Mouse (Mus musculus) adrenal gland, postnatal 10 days (tissue): ENCODE results near the gene Jagn1. TPM values are rescaled to one million over a fixed set of nuclear protein-coding genes. Genes with fewer than 3 reads are reported as not detected.

Experiments
- DNase-seq: peaks from one replicate; pipeline ENCODE4 v3.0.0; 2021; ENCODE audit warnings: mixed read lengths
- microRNA-seq: library from miRNA; unstranded; fragments of <30 nt; microRNA quantifications from one replicate; pipeline ENCODE4 v1.2.0, GENCODE M21; 2021
- total RNA-seq, 2 experiments: library from RNA; stranded (reverse); gene quantifications; 2 replicates each; pipeline ENCODE4 v1.2.3; 2021

The Jagn1 gene
- total RNA-seq, 2 experiments from 2014 or later, result 47.6 to 48.4 TPM

DNA sequence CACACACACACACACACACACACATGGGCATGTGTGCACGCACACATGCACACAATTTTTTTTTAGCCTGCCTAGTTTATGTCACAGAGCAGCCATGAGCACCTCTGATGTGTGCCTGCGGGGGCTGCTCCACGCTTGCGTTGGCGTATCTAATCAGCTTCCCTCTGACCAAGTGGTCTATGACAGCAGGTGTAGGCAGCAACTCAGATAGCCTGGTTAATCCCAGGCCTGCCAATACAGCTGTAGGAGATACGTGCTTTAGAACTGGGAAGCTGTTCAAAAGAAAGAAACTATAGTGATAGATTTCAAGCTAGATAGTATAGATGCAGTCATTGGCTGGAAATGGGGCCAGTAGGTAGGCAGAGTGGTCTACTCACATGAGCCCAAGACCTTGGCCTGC, 31.3 kb downstream of the Jagn1 start:
- DNase-seq, result no peak

DNA sequence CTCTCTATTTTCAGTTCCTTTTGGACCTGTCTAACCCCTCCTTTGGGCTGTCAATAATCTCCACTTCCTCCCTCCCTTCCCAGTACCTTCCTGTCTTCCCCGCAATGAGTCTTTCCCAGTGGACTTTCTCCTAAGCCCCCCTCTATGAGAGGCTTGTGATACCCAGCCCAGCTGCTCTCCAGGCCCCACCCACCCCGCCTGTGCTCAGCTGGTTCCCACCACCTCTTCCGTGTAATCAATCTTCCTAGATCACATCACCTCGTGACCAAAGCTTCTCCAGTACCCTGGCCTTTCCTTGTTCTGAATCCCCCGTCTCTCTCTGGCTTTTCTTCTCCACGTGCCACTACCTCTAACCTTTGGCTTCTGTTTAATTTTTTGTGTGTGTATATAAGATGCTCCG, 35.0 kb downstream of the Jagn1 start:
- DNase-seq, result no peak

- DNase-seq, result peak; percentile 67
Observed at GRCm38 (mm10) chr6:113478906-113479305, 36.5 kb downstream of the Jagn1 start.

- DNase-seq, result peak; percentile 77
Observed at GRCm38 (mm10) chr6:113480555-113481373, 38.4 kb downstream of the Jagn1 start.

DNA sequence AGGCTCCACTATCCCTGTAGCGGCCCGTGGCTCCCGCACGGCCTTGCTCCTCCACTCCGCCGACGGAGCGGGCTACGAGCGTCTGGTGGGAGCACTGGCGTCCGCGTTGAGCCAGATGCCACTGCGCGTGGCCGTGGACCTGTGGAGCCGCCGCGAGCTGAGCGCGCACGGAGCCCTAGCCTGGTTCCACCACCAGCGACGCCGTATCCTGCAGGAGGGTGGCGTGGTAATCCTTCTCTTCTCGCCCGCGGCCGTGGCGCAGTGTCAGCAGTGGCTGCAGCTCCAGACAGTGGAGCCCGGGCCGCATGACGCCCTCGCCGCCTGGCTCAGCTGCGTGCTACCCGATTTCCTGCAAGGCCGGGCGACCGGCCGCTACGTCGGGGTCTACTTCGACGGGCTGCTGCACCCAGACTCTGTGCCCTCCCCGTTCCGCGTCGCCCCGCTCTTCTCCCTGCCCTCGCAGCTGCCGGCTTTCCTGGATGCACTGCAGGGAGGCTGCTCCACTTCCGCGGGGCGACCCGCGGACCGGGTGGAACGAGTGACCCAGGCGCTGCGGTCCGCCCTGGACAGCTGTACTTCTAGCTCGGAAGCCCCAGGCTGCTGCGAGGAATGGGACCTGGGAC, 40.2 kb downstream of the Jagn1 start:
- peak; percentile 49 for DNase-seq

GRCm38 (mm10) chr6:113483100-113483615, 40.8 kb downstream of the Jagn1 start, which contains the start of gene Creld1:
TSS of gene Creld1 (plus strand) at chr6:113483297.
- DNase-seq, result peak; percentile 96

GRCm38 (mm10) chr6:113483729-113484128, 41.4 kb downstream of the Jagn1 start:
- DNase-seq, result peak; percentile 39

DNA sequence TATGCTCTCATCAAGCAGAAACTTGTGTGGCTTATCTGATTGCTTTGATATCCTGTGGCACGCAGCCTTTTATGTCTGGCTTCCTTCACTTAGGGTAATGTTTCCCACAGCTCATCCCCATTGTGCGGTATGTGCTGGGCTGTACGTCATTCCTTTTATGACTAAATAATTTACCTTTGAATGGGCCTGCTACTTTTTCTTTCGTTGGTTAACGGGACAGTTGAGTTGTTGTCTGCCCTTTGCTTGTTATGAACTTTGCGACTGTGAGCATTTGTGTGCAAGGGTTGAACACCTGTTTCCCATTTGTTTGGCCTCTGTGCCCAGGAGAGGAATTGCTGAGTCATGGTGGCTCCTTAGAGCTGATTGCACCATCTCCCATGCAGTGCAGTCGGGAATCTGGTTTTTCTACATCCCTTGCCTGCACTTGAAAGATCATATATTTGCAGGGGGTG, 44.8 kb downstream of the Jagn1 start:
- peak; percentile 24 for DNase-seq

GRCm38 (mm10) chr6:113489410-113489809, 47.0 kb downstream of the Jagn1 start:
- no peak for DNase-seq

DNA sequence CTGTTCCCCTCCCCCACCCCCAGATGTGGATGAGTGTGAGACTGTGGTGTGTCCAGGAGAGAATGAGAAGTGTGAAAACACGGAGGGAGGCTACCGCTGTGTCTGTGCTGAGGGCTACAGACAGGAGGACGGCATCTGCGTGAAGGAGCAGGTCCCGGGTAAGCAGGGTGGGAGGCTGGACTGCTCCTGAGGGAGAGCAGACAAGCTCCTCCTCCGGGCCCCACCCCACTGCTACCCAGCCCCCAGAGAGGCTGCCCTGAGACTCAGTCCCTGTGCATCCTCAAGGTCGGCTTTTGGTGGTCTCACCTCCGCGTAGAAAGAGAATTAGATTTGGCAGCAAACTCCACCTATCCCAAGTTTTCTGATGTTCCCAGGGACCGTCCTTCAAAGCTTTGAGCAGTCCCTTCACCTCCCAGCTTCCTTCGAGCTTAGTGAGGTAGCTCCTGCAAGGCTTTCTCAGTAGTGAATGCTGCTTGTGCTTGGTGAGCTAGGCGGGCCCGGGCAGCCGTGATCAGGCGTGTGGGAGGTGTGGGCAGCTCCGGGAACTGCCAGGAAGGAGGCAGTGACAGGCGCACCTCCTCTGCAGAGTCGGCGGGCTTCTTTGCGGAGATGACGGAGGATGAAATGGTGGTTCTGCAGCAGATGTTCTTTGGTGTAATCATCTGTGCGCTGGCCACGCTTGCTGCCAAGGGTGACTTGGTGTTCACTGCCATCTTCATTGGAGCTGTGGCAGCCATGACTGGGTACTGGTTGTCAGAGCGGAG, 49.9 kb downstream of the Jagn1 start:
- no peak for DNase-seq

DNA sequence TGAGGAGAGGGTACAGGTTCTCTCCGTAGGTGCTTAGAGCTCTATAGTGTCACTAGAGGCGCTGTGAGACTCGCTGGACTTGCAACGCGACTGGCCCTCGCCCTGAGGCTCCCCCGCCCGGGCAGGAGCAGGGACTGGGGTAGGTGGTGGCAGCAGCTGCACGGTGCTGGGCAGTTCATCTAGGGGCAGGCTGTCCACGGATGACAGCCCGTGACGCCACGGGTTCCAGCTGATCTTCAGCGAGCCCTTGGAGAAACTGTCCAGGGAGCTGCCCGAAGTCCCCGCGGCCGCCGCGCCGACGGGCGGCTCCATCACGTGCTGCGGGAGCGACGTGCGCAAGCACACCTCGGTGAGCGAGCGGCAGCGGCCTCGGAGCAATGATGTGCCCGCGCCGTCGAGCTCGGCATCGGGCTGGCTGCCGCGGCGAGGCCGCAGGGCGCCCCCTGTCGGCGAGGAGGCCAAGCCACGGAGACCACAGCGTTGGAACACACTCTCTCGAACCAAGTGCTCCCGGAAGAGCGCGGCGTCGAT, 52.0 kb downstream of the Jagn1 start:
- DNase-seq, result peak; percentile 86

DNA sequence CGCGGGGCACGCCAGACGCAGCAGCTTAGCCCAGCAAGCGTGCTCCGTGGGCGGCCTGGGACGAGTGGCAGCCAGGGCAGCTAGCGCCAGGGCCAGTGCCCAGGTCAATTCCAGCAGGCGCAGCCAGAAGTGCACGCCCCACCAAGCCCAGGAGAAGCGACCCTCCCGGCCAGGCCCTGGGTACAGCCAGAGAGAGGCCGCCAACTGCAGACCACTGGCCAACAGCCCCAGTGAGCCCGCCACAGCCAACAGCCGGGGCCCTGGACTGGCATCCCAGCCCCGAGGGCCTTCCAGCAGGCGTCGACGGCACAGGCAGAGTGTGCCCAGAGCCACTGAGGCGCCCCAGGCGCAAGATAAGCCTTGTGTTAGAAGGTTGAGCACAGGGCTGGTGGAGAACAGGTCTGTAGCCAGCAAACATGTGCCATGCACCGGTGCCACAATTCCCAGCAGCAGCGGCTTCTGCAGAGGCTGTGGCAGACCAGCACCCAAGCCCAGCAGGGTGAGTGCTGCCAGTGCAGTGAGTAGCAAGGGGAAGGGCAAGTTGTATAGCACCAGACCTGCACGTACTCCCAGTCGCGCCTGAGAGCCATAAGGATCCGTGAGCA, 52.8 kb downstream of the Jagn1 start:
- DNase-seq, result no peak

Small RNA genes lying within 50 kb of the gene (microRNA-seq; reads per million reads assigned to microRNA genes)
- not detected for gene Gm24387

Other genes with a start within 250 kb of the Jagn1 start
- gene Lhfpl4, start 247.2 kb upstream of the Jagn1 start, total RNA-seq, result 1 to 10 TPM; 3.2 to 4.8 TPM
- gene Mtmr14, start 204.7 kb upstream of the Jagn1 start, total RNA-seq, result 10 to 100 TPM; 27.4 to 35.3 TPM
- 1 to 10 TPM in 1 of 2 experiments, under 1 TPM in 1; 0.90 to 1.2 TPM for gene Cpne9, start 160.3 kb upstream of the Jagn1 start, total RNA-seq
- 10 to 100 TPM; 32.6 to 37.2 TPM for gene Brpf1, start 135.4 kb upstream of the Jagn1 start, total RNA-seq
- gene Ogg1, start 115.6 kb upstream of the Jagn1 start, total RNA-seq, result 10 to 100 TPM; 11.9 to 12.0 TPM
- gene Camk1, start 98.6 kb upstream of the Jagn1 start, total RNA-seq, result 10 to 100 TPM; 47.1 to 50.3 TPM
- 10 to 100 TPM; 30.5 to 37.1 TPM for gene Tada3, start 64.7 kb upstream of the Jagn1 start, total RNA-seq
- gene Arpc4, start 64.5 kb upstream of the Jagn1 start, total RNA-seq, result 100 to 1,000 TPM; 181 to 183 TPM
- 1 to 10 TPM; 1.8 to 4.3 TPM for gene Ttll3, start 53.3 kb upstream of the Jagn1 start, total RNA-seq
- 10 to 100 TPM; 16.4 to 24.4 TPM for gene Rpusd3, start 23.2 kb upstream of the Jagn1 start, total RNA-seq
- 100 to 1,000 TPM; 397 to 418 TPM for gene Cidec, start 6.8 kb upstream of the Jagn1 start, total RNA-seq
- gene Il17re, start 15.9 kb downstream of the Jagn1 start, total RNA-seq, result 1 to 10 TPM; 1.1 to 1.5 TPM
- gene Il17rc, start 28.9 kb downstream of the Jagn1 start, total RNA-seq, result 10 to 100 TPM; 22.6 to 25.0 TPM
- 10 to 100 TPM; 35.8 to 43.1 TPM for gene Creld1, start 40.7 kb downstream of the Jagn1 start, total RNA-seq
- under 1 TPM; 0.30 to 0.55 TPM for gene Prrt3, start 59.4 kb downstream of the Jagn1 start, total RNA-seq
- gene Emc3, start 89.1 kb downstream of the Jagn1 start, total RNA-seq, result 10 to 100 TPM; 76.9 to 81.2 TPM
- gene Fancd2, start 89.1 kb downstream of the Jagn1 start, total RNA-seq, result 1 to 10 TPM; 5.0 to 7.0 TPM
- gene Fancd2os, start 158.1 kb downstream of the Jagn1 start, total RNA-seq, result not detected
- 100 to 1,000 TPM; 139 to 159 TPM for gene Brk1, start 162.2 kb downstream of the Jagn1 start, total RNA-seq
- gene Vhl, start 181.4 kb downstream of the Jagn1 start, total RNA-seq, result 10 to 100 TPM; 24.7 to 26.3 TPM
- gene Irak2, start 195.9 kb downstream of the Jagn1 start, total RNA-seq, result 10 to 100 TPM; 15.8 to 23.3 TPM